Mouse (Mus musculus) heart, embryonic 11.5 days (tissue): Measurements from ENCODE around the gene Naglu. TPM values are rescaled to one million over a fixed set of nuclear protein-coding genes. Genes with fewer than 3 reads are reported as not detected.

ENCODE experiments used
- ATAC-seq: fragments of 200-750 bp; cut with Nextera tagmentation; replicated peaks from 2 replicates; pipeline ENCODE4 v1.8.0; 2017; ENCODE audit warnings: moderate library complexity; ENCODE audit not compliant: insufficient number of reproducible peaks, low FRiP score, low TSS enrichment
- H3K27ac ChIP-seq: fragments of 300-500 bp; sonication (generic); 2 replicates; pipeline ENCODE4 v1.5.1; 2014; ENCODE audit warnings: mild to moderate bottlenecking, low read depth, low read length
- H3K27me3 ChIP-seq: fragments of 300-500 bp; sonication (generic); 2 replicates; pipeline ENCODE4 v1.6.1; 2014; ENCODE audit warnings: mild to moderate bottlenecking, low read length, mixed read lengths; ENCODE audit not compliant: control insufficient read depth, insufficient read depth
- H3K36me3 ChIP-seq: fragments of 300-500 bp; sonication (generic); 2 replicates; pipeline ENCODE4 v1.6.1; 2014; ENCODE audit warnings: mild to moderate bottlenecking, low read length, moderate library complexity, mixed read lengths; ENCODE audit not compliant: control insufficient read depth, insufficient read depth
- H3K4me1 ChIP-seq: fragments of 300-500 bp; sonication (generic); 2 replicates; pipeline ENCODE4 v1.6.1; 2014; ENCODE audit warnings: low read length; ENCODE audit not compliant: control insufficient read depth, insufficient read depth
- H3K4me2 ChIP-seq: fragments of 300-500 bp; sonication (generic); 2 replicates; pipeline ENCODE4 v1.6.1; 2014; ENCODE audit warnings: mild to moderate bottlenecking, moderate library complexity
- H3K4me3 ChIP-seq: fragments of 300-500 bp; sonication (generic); 2 replicates; pipeline ENCODE4 v1.5.1; 2014; ENCODE audit warnings: low read depth, low read length
- H3K9ac ChIP-seq: fragments of 300-500 bp; sonication (generic); 2 replicates; pipeline ENCODE4 v1.6.1; 2014; ENCODE audit warnings: mild to moderate bottlenecking, low read depth, low read length, moderate library complexity
- H3K9me3 ChIP-seq: fragments of 300-500 bp; sonication (generic); replicated peaks from 2 replicates; pipeline ENCODE4 v1.6.1; 2016; ENCODE audit warnings: low read length; ENCODE audit not compliant: control insufficient read depth
- WGBS: fragments of 180-500 bp; shearing (Covaris S2); extraction: QIAGEN DNeasy Blood & Tissue Kit; methylation state at CpG from one replicate; pipeline ENCODE4 v1.1.7; 2014; ENCODE audit not compliant: insufficient replicate concordance; 5-methylcytosine and 5-hydroxymethylcytosine counted together
- polyA plus RNA-seq: library from polyadenylated mRNA; unstranded; fragments of >200 nt; fragmentation: Nextera tagmentation; extraction: Ambion mirVana; gene quantifications from 2 replicates; pipeline ENCODE4 v1.2.1, GENCODE M21; 2014

The Naglu gene
- polyA plus RNA-seq, 1 experiment from 2014 or later, result 9.6 TPM

DNA sequence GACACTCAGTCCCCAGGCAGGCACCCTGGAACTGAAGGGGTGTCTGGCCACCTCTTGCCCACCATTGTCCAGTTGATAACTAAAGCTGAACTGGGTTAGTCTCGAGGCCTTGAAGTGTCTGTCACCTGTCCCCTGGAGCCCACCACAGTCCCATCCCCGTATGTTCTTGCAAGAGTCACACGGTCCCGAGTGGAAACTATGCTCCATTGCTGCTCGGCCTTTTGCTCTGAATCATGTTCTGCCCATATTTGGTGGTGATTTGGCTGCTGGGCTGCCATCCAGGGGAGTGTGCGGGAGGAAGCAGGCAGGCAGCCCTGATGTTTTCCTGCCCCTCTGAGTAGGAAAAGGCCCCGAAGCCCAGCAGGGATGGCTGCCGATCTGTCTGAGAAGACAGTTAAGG is 9.7 kb upstream of the Naglu start:
- Histone ChIP-seq H3K36me3 (peaks cover 4% of the 10 kb centered on the region; the same call in 1 of the 2 replicates), H3K27ac (peak overlapping the region; percentile 99), H3K9ac (peak overlapping the region; percentile 50), H3K4me1 (peaks cover 88% of the 10 kb centered on the region), H3K4me2 (0 out of 2 replicates have a peak overlapping the region, but pooled peaks have one; percentile 2), H3K4me3 (no peak overlapping the region), H3K27me3 (no peaks in the 10 kb centered on the region), H3K9me3 (no peaks in the 10 kb centered on the region)
- ATAC-seq, result no peak
- 27% methylated on average over 8 of the region's 8 CpGs for WGBS

DNA sequence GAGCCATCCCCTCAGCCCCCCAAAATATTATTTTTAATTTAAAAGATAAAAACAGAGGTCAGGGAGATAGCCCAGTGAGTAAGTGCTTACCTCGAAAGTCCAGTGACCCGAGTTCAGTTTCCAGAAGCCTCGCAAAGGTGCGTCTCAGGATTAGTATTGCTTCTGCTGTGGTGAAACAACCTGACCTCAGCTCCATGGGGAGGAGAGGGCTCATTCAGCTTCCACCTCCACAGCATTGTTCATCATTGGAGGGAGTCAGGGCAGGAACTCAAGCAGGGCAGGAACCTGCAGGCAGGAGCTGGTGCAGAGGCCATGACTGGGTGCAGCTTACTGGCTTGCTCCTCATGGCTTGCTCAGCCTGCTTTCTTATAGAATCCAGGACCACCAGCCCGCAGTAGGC is 8.8 kb upstream of the Naglu start:
- Histone ChIP-seq H3K9ac (no peak overlapping the region), H3K4me1 (peaks cover 88% of the 10 kb centered on the region), H3K36me3 (0 out of 2 replicates have a peak, but pooled peaks cover 3% of the 10 kb centered on the region), H3K27ac (peak overlapping the region; percentile 99), H3K4me3 (no peak overlapping the region), H3K4me2 (no peak overlapping the region), H3K27me3 (no peaks in the 10 kb centered on the region), H3K9me3 (no peaks in the 10 kb centered on the region)
- ATAC-seq, result no peak
- WGBS, result 76% methylated on average over 5 of the region's 5 CpGs

DNA sequence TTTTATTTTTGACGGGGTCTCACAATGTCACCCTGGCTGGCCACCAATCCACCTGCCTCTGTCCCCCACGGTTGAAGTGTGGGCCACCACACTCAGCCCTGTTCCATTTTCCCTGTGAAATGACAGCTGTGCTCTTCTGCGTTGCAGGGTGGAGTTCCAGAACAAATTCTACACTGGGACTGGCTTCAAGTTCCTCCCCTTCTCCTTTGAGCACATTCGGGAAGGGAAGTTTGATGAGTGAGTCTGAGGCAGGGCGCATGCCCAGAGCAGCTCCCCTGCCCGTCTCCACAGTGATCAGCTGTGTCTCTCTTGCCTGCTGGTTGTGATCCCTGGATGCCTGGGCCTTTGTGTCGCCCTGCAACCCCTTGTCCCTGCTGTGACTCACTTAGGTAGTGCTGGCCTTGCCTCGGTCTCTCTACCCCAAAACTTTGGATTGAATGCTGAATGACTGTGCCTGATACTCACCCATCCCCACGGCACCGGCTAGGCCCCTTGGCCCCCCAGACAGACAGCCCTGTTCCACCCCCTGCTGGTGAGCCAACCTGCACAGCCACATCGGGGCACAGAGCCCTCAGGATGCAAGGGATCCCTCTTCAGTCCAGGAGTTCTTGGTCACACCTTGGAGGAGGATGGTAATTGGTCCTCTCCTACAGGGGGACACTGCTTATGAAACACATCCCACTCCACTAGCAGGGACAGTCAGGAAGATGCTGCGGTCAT is 7.5 kb upstream of the Naglu start:
- no peak overlapping the region for H3K4me2 ChIP-seq
- ATAC-seq, result no peak
- no peak overlapping the region; the same call in none of the 2 replicates for H3K9ac ChIP-seq
- no peaks in the 10 kb centered on the region for H3K9me3 ChIP-seq
- H3K27me3 ChIP-seq, result no peaks in the 10 kb centered on the region
- WGBS, result 70% methylated on average over 12 of the region's 12 CpGs
- peak overlapping the region; percentile 99 for H3K27ac ChIP-seq
- 0 out of 2 replicates have a peak, but pooled peaks cover 3% of the 10 kb centered on the region for H3K36me3 ChIP-seq
- H3K4me3 ChIP-seq, result no peak overlapping the region
- peaks cover 82% of the 10 kb centered on the region for H3K4me1 ChIP-seq

DNA sequence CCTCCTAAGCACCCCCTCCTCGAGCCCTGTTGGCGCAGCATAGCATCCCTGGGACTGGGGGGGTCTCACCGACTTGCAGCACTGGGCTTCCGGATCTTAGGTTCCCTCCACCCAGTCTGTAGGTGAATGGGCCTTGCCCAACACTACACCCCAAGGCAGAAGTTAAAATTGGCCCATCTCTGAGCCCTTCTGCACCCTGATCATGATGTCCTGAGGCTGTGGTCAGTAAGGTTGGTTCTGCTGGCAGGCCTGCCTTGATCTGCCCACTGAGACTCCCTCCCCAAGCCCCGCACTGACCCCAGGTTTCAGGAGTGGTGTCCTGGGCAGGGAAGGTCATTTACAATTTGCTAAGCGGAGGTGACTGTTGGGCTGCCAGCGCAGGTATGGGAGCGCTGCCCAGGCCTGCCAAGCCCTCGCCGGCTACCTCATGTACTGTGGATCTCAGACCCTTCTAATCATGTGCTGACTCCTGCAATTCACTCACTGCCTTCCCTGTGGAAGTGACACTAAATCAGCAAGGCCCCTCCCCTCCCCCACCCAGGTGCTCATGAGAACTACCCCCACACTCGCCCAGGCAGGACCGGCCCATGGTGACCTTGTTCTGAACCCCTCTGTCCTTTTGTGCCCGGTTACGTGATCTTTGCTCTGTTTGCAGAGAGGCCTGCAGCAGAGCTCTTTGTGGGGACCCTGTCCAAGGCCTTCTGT is 6.7 kb upstream of the Naglu start:
- Histone ChIP-seq H3K4me3 (no peak overlapping the region), H3K9ac (peak overlapping the region; percentile 64), H3K4me1 (peaks cover 74% of the 10 kb centered on the region), H3K27ac (peak overlapping the region; percentile 99), H3K27me3 (no peaks in the 10 kb centered on the region), H3K36me3 (0 out of 2 replicates have a peak, but pooled peaks cover 3% of the 10 kb centered on the region), H3K9me3 (no peaks in the 10 kb centered on the region), H3K4me2 (peak overlapping the region; percentile 46)
- peak; percentile 11; the same call in 1 of the 2 replicates for ATAC-seq
- 47% methylated on average over 14 of the region's 14 CpGs for WGBS

DNA sequence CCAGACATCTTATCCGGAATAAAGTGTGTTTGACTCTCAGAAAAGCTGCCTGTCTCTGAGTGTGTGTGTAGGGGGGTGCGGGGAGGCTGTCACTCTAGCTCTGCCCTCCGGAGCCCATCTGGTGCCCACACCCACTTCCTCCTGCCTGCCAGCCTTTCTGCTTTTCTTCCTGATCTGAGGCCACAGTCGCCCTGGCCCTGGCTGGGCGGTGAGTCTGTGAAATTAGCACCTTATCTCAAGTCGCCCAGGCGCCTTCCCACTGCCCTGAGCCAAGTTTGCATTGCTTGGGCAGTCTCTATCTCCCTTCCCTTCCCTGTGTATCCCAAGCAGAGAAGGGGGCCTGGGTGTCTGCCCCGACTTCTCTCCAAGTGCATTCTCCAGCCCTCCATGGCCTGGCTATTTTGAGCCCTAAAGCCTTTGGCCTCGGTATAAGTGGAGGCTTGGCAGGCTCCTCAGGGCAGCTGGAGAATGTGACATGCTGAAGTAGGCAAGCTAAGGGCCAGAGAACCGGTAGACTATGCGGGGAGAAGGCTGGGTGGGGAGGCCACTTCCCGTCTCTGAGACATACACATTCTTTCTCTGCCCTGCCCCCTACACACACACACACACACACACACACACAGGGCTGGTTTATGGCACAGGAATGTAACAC is 6.0 kb upstream of the Naglu start:
- peak overlapping the region; percentile 64 for H3K9ac ChIP-seq
- 2% methylated on average over 12 of the region's 12 CpGs for WGBS
- H3K4me2 ChIP-seq, result peak overlapping the region; percentile 46
- peak overlapping the region; percentile 99 for H3K27ac ChIP-seq
- 0 out of 2 replicates have a peak, but pooled peaks cover 3% of the 10 kb centered on the region for H3K36me3 ChIP-seq
- no peaks in the 10 kb centered on the region for H3K27me3 ChIP-seq
- H3K9me3 ChIP-seq, result no peaks in the 10 kb centered on the region
- peaks cover 67% of the 10 kb centered on the region for H3K4me1 ChIP-seq
- peak; percentile 78 for ATAC-seq
- no peak overlapping the region for H3K4me3 ChIP-seq

DNA sequence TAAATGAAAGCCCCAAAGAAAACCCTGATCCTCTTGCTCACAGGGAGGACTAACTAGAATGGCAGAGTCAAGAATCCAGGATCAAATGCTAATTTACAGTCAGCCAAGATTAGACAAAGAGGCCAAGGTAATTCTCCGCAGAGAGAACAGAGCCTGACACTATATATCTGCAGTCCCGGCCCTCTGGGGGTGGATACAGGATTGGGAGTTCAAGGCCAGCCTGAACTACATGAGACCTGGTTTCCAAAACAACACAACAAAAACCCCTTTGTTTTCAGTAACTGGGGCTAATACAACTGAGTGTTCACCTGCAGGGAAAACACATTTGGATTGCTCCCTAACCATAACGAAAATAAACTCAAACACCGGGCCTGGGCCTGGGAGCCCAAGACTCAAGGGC is 5.3 kb upstream of the Naglu start:
- Histone ChIP-seq H3K9ac (peak overlapping the region; percentile 64; the same call in 1 of the 2 replicates), H3K4me1 (peaks cover 63% of the 10 kb centered on the region), H3K4me2 (peak overlapping the region; percentile 46), H3K9me3 (no peaks in the 10 kb centered on the region), H3K4me3 (no peak overlapping the region), H3K27ac (peak overlapping the region; percentile 99), H3K27me3 (no peaks in the 10 kb centered on the region), H3K36me3 (no peaks in the 10 kb centered on the region)
- 65% methylated on average over 4 of the region's 4 CpGs for WGBS
- no peak for ATAC-seq

DNA sequence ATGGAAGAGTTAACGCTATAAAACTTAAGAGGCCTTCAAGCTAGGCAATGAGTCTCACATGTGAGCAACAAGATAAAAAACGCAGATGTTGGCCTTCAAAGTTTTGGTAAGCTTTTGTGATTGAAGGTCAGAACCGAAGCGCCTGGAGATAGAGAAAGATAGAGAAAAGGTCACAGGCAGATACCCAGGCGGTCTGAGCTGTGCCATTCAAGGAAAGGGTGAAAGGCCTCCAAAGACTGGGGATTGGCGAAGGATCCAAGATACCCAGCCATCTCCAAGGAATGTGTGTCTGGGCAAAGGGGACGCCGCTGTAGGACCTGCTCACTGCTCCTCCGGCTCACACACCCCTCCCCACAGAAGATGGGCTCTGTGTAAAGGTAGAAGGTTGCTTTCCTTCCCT is 4.8 kb upstream of the Naglu start:
- H3K4me1 ChIP-seq, result peaks cover 58% of the 10 kb centered on the region
- H3K9ac ChIP-seq, result no peak overlapping the region
- H3K36me3 ChIP-seq, result no peaks in the 10 kb centered on the region
- H3K27ac ChIP-seq, result peak overlapping the region; percentile 99
- H3K27me3 ChIP-seq, result no peaks in the 10 kb centered on the region
- ATAC-seq, result no peak
- H3K4me2 ChIP-seq, result no peak overlapping the region
- H3K9me3 ChIP-seq, result no peaks in the 10 kb centered on the region
- WGBS, result 77% methylated on average over 9 of the region's 9 CpGs
- no peak overlapping the region for H3K4me3 ChIP-seq

DNA sequence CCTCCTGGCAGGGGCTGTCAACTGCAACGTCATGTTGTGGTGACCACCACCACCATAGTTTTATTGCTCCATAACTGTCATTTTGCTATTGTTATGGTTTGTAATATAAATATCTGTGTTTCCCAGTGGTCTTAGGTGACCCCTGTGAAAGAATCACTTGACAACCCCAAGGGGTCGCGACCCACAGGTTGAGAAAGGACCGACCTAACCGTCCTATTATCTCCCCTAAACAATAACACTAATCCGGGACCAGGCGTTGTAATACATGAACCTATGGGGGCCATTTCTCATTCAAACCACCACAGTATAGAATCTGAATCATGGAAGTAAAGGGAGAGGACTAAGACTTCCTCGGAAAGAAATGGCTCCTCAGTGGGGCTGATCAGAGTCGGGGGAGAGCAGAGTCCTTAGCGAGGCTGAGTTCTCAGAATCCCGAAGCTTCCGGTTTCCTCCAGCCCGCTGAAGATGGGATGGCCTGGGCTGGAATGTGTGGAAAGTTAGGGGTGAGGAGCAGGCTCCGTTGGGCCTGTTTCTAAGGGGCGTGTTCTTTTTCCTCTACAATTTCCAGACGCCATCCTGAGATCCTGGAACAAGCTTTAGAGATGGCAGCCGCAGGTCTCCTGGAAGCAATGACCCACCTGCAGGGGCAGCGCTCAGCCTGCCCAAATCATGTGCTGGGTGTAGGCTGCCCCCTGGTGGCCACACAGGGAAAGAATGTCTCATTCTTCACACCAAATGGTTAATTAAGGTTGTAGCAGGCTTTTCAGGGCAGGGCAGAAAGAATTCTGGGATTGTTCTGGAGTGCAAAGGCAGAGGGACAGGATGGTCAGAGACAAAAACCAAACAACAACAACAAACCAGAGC is 3.0 kb upstream of the Naglu start:
- ATAC-seq, result no peak
- H3K36me3 ChIP-seq, result no peaks in the 10 kb centered on the region
- WGBS, result 18% methylated on average over 18 of the region's 18 CpGs
- no peaks in the 10 kb centered on the region for H3K9me3 ChIP-seq
- no peak overlapping the region for H3K27ac ChIP-seq
- H3K4me1 ChIP-seq, result peaks cover 48% of the 10 kb centered on the region
- no peaks in the 10 kb centered on the region; the same call in 1 of the 2 replicates for H3K27me3 ChIP-seq
- H3K9ac ChIP-seq, result peak overlapping the region; percentile 30
- H3K4me3 ChIP-seq, result peak overlapping the region; percentile 22
- H3K4me2 ChIP-seq, result peak overlapping the region; percentile 61
